Comparison of ENCODE assay signal across 18 mouse cellular contexts in the genomic region with DNA sequence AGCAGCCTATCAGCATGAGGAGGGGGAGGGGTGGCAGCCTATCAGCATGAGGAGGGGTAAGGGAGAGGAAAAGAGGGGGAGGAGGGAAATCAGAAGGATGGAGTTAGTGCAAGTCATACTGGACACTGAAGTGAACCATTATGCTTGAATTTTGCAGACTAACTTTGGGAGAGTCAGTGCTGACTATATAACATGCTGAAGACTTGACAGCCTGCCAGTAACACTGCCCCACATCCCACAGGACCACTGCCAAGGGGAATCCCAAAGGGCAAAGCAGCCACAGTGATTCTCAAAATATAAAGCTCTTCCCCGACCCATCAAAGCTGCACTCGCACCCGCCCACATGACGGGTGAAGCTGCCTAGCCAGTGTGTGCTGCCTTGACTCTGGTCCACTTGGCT.
DNase-seq lines count a peak whose midpoint lies in the region; ATAC-seq and TF ChIP-seq lines count a peak whose summit lies in the region.
"Had no signal": no experiment of that assay in that cellular context is flagged by ENCODE, and none has a peak within 500 bp of the region (broad histone marks: within the 10 kb centered on the region; RNA-seq: fewer than 3 reads in every experiment).

No protein-coding gene starts in this region.

- no peak overlapping the region for H3K27ac ChIP-seq in hindbrain, postnatal 0 days
- no peak overlapping the region for H3K27ac ChIP-seq in hindbrain, embryonic 11.5 days (ENCODE audit: low read depth, low read length)
- no peak overlapping the region for H3K27ac ChIP-seq in neural tube, embryonic 14.5 days (ENCODE audit: low read depth, low read length)
- H3K27ac ChIP-seq: limb, embryonic 12.5 days; liver, embryonic 15.5 days; neural tube, embryonic 12.5 days had no signal

- peak; percentile 47 to 61 for DNase-seq in cerebellum, postnatal 10 days
- DNase-seq in cerebellum, adult 9-10 months = no peak
- peak; percentile 42 for DNase-seq in hindbrain, postnatal 0 days (ENCODE audit: low spot score)
- DNase-seq in hindbrain, embryonic 11.5 days (ENCODE audit: low spot score) = no peak
- DNase-seq in neural tube, embryonic 10.5 days (ENCODE audit: extremely low spot score, low spot score) = no peak
- DNase-seq in gastrocnemius, postnatal 25 days = no peak
- no peak for DNase-seq in T-cell, adult 2 months (ENCODE audit: low spot score)
- DNase-seq: B cell, adult 2 months; cerebellum, adult 8-10 months; heart, postnatal 14 days; kidney, adult 11 months; kidney, postnatal 36 days; retina, postnatal 1 day; thymus, postnatal 25 days had no signal

- H3K27me3 ChIP-seq in hindbrain, postnatal 0 days (ENCODE audit: insufficient read depth, low read length) = no peaks in the 10 kb centered on the region
- no peaks in the 10 kb centered on the region for H3K27me3 ChIP-seq in hindbrain, embryonic 11.5 days (ENCODE audit: control insufficient read depth, insufficient read depth, low read length)
- H3K27me3 ChIP-seq in neural tube, embryonic 14.5 days (ENCODE audit: control insufficient read depth, insufficient read depth, low read length) = no peaks in the 10 kb centered on the region
- H3K27me3 ChIP-seq: limb, embryonic 12.5 days; liver, embryonic 15.5 days; neural tube, embryonic 12.5 days had no signal

- no peak overlapping the region for H3K4me2 ChIP-seq in hindbrain, postnatal 0 days (ENCODE audit: low read depth, low read length)
- H3K4me2 ChIP-seq in hindbrain, embryonic 11.5 days (replicated peaks; ENCODE audit: low read depth, low read length) = no peak overlapping the region
- no peak overlapping the region for H3K4me2 ChIP-seq in neural tube, embryonic 14.5 days (ENCODE audit: low read depth, low read length)
- H3K4me2 ChIP-seq: limb, embryonic 12.5 days; liver, embryonic 15.5 days; neural tube, embryonic 12.5 days had no signal

- 0 out of 2 replicates have a peak, but pooled peaks cover 4% of the 10 kb centered on the region for H3K4me1 ChIP-seq in hindbrain, postnatal 0 days (ENCODE audit: insufficient read depth, low read length)
- H3K4me1 ChIP-seq in hindbrain, embryonic 11.5 days (replicated peaks; ENCODE audit: control insufficient read depth, insufficient read depth, low read length) = no peaks in the 10 kb centered on the region
- H3K4me1 ChIP-seq in neural tube, embryonic 14.5 days (ENCODE audit: control insufficient read depth, insufficient read depth, low read length) = no peaks in the 10 kb centered on the region
- H3K4me1 ChIP-seq: liver, embryonic 15.5 days had no signal

- H3K36me3 ChIP-seq in hindbrain, postnatal 0 days (ENCODE audit: insufficient read depth, low read length) = no peaks in the 10 kb centered on the region
- H3K36me3 ChIP-seq in hindbrain, embryonic 11.5 days (ENCODE audit: control insufficient read depth, insufficient read depth, low read length) = no peaks in the 10 kb centered on the region
- H3K36me3 ChIP-seq in neural tube, embryonic 14.5 days (ENCODE audit: control insufficient read depth, insufficient read depth, low read length) = no peaks in the 10 kb centered on the region
- H3K36me3 ChIP-seq: limb, embryonic 12.5 days; liver, embryonic 15.5 days; neural tube, embryonic 12.5 days had no signal

- peak; percentile 58 for ATAC-seq in hindbrain, postnatal 0 days
- ATAC-seq in hindbrain, embryonic 11.5 days (ENCODE audit: low FRiP score) = no peak
- peak; percentile 25; the same call in 1 of the 2 replicates for ATAC-seq in neural tube, embryonic 14.5 days (ENCODE audit: low read depth)

- no peak overlapping the region for H3K4me3 ChIP-seq in hindbrain, postnatal 0 days (ENCODE audit: low read length)
- H3K4me3 ChIP-seq in hindbrain, embryonic 11.5 days (ENCODE audit: low read depth, low read length) = no peak overlapping the region
- H3K4me3 ChIP-seq in neural tube, embryonic 14.5 days (ENCODE audit: low read depth, low read length) = no peak overlapping the region
- H3K4me3 ChIP-seq: limb, embryonic 12.5 days; liver, embryonic 15.5 days; neural tube, embryonic 12.5 days had no signal

- TF ChIP-seq CTCF in hindbrain, postnatal 0 days (IDR thresholded peaks at IDR 0.05; ENCODE audit: low read depth) = no peak

- WGBS in hindbrain, postnatal 0 days = 41% methylated on average over 4 of the region's 4 CpGs
- WGBS in hindbrain, embryonic 11.5 days = 86% methylated on average over 4 of the region's 4 CpGs
- WGBS in neural tube, embryonic 14.5 days = 94% methylated on average over 4 of the region's 4 CpGs

- no peaks in the 10 kb centered on the region for H3K9me3 ChIP-seq in hindbrain, postnatal 0 days (ENCODE audit: low read length)
- no peaks in the 10 kb centered on the region for H3K9me3 ChIP-seq in hindbrain, embryonic 11.5 days (ENCODE audit: control insufficient read depth, low read length)
- H3K9me3 ChIP-seq in neural tube, embryonic 14.5 days (ENCODE audit: control insufficient read depth, low read length) = no peaks in the 10 kb centered on the region
- H3K9me3 ChIP-seq: limb, embryonic 12.5 days; liver, embryonic 15.5 days; neural tube, embryonic 12.5 days had no signal

- no peak overlapping the region for H3K9ac ChIP-seq in hindbrain, postnatal 0 days (replicated peaks; ENCODE audit: low read length)
- no peak overlapping the region for H3K9ac ChIP-seq in hindbrain, embryonic 11.5 days (ENCODE audit: low read depth, low read length)
- H3K9ac ChIP-seq in neural tube, embryonic 14.5 days (replicated peaks; ENCODE audit: low read depth, low read length) = no peak overlapping the region
- H3K9ac ChIP-seq: limb, embryonic 12.5 days; liver, embryonic 15.5 days; neural tube, embryonic 12.5 days had no signal

Comparison
In these comparisons a context has a peak if more than half of its experiments do, and no peak if none do; other contexts are left out.
1. DNase-seq: peak in cerebellum, postnatal 10 days (2 of 2) and hindbrain, postnatal 0 days (single experiment); none in cerebellum, adult 9-10 months (single experiment), hindbrain, embryonic 11.5 days (single experiment), neural tube, embryonic 10.5 days (single experiment), gastrocnemius, postnatal 25 days (single experiment) and T-cell, adult 2 months (single experiment).